Mouse (Mus musculus): ENCODE results near the gene Hoxd4. TPM values are rescaled to one million over a fixed set of nuclear protein-coding genes. Genes with fewer than 3 reads are reported as not detected.

Gene Hoxd4
- polyA plus RNA-seq, 1 experiment, result 5.5 TPM

- no peak for DNase-seq (ENCODE audit: low read depth)
- TF ChIP-seq POLR2A (IDR thresholded peaks at IDR 0.05; ENCODE audit: borderline replicate concordance, extremely low read depth, insufficient read depth, insufficient read length, poor library complexity, severe bottlenecking), result no peak
- TF ChIP-seq CTCF (IDR thresholded peaks at IDR 0.05; ENCODE audit: borderline replicate concordance, extremely low read depth, insufficient read depth, insufficient read length), result no peak
Observed at GRCm38 (mm10) chr2:74695813-74696430, 15.8 kb upstream of the Hoxd4 start.

DNA sequence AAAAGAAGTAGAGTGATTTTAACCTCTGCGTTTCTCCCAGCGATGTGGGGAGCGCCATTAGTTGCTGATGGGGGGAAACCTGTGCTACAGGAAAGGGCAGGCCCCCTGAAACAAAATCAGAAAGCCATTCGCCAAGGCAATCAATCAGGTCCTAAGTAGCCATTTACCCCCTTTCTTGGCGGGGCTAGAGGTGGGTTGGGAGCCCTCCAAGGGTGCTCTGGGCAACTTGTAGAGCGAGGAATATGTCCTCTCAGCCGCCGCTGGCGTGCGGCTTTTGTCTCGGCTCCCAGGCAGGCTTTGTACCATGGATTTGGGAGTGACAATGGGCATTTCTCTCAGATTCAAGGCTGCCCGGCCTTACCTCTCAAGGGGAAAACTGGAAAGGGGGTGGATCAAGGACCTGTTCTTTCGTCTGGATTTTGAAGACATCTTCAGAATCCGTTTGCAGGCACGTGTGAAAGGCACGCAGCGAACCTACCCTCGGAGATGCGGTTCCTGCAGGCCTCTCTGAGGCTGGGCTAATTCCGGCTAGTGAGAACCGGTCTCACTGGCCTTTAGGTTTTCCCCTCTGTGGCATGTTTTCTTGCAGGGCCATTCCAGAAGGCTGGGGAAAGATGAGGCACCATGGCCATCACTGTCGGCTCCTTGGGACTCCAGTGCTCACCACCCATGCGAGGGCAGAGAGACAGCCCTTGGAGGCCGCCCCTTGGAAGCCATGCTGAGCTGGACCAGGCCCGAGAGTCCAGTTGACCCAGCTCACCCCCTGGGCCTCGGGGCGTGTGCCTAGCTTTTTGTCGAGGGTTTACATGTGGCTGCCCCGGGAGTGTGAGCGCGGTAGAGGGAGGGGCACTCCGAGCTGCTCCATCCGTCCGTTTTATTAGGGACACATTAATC lies 15.0 kb upstream of the Hoxd4 start:
- no peak for DNase-seq (ENCODE audit: low read depth)
- no peak for TF ChIP-seq POLR2A (IDR thresholded peaks at IDR 0.05; ENCODE audit: borderline replicate concordance, extremely low read depth, insufficient read depth, insufficient read length, poor library complexity, severe bottlenecking)
- no peak for TF ChIP-seq CTCF (IDR thresholded peaks at IDR 0.05; ENCODE audit: borderline replicate concordance, extremely low read depth, insufficient read depth, insufficient read length)

- TF ChIP-seq CTCF (IDR thresholded peaks at IDR 0.05; ENCODE audit: borderline replicate concordance, extremely low read depth, insufficient read depth, insufficient read length) (peak; percentile 24; the same call in 1 of the 2 replicates), POLR2A (IDR thresholded peaks at IDR 0.05; ENCODE audit: borderline replicate concordance, extremely low read depth, insufficient read depth, insufficient read length, poor library complexity, severe bottlenecking) (no peak)
- DNase-seq (ENCODE audit: low read depth), result peak; percentile 69
Observed at GRCm38 (mm10) chr2:74697567-74698121, 14.1 kb upstream of the Hoxd4 start, which contains the start of gene Hoxd9. Hoxd9 (plus strand) TSS chr2:74697727.

DNA sequence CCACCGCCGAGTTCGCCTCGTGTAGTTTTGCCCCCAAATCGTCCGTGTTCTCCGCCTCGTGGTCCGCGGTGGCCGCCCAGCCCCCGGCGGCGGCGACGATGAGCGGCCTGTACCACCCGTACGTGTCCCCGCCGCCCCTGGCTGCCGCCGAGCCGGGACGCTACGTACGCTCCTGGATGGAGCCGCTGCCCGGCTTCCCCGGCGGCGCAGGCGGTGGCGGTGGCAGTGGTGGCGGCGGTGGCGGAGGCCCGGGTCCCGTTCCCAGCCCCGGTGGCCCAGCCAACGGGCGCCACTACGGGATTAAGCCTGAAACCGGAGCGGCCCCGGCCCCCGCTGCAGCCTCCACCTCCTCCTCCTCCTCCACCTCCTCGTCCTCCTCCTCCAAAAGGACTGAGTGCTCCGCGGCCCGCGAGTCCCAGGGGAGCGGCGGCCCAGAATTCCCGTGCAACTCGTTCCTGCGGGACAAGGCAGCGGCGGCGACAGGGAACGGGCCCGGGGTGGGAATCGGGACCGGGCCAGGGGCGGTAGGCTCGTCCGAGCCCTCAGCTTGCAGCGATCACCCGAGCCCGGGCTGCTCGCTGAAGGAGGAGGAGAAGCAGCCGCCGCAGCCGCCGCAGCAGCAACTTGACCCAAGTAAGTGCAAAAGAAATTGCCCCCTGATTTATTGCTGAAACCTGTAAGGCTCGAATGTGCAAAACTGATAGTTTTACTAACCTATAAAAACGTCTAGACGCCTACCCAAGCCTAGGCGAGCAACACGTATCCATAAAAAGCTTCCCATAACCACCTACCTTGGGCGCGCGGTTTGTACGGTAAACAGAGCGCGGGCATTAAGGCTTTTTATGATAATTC lies 13.3 kb upstream of the Hoxd4 start:
- peak; percentile 52 for DNase-seq (ENCODE audit: low read depth)
- no peak for TF ChIP-seq POLR2A (IDR thresholded peaks at IDR 0.05; ENCODE audit: borderline replicate concordance, extremely low read depth, insufficient read depth, insufficient read length, poor library complexity, severe bottlenecking)
- TF ChIP-seq CTCF (IDR thresholded peaks at IDR 0.05; ENCODE audit: borderline replicate concordance, extremely low read depth, insufficient read depth, insufficient read length), result no peak

GRCm38 (mm10) chr2:74699053-74699430 lies 12.7 kb upstream of the Hoxd4 start:
- TF ChIP-seq POLR2A (IDR thresholded peaks at IDR 0.05; ENCODE audit: borderline replicate concordance, extremely low read depth, insufficient read depth, insufficient read length, poor library complexity, severe bottlenecking) (no peak), CTCF (IDR thresholded peaks at IDR 0.05; ENCODE audit: borderline replicate concordance, extremely low read depth, insufficient read depth, insufficient read length) (no peak)
- no peak for DNase-seq (ENCODE audit: low read depth)

DNA sequence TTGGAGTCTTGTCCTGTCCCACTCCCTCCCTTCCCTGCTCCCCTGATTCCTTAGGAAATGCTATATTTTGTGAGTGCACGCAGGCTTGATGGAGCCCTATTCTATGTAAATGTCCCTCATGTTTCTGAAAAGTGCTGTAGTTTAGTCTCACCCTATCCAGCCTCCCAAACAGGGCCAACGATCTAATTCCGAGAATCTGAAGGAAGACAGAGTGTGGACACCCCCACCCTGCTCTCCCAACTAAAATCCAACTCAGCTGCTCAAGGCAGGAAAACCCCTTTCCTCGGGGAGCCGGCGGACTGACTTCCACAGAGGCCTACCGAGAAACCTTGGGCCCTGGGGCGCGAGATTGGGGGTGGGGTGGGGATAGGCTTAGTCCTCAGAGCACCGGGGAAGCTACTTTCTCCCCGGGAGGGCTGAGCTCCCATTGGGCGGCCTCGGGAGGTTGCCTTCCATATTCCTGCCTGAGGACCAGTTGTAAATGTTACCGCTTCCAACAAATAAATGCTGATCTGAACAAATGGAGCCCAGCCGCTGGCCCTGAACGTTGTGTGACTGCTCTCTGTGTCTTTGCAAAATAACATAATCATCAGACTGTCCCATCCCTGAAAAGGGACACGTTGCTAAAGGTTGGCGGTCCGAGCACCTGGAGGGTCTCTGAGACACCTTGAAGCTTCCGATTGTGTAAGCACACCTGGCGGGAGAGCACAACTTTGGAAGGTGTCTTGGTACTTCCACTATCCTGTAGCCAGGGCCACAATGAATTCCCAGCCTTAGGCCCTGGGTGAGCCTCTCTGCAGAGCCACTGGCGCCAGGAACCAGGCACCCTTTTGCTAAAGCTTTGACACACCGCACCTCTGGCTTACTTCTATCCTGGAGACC lies 11.8 kb upstream of the Hoxd4 start:
- no peak for DNase-seq (ENCODE audit: low read depth)
- TF ChIP-seq POLR2A (IDR thresholded peaks at IDR 0.05; ENCODE audit: borderline replicate concordance, extremely low read depth, insufficient read depth, insufficient read length, poor library complexity, severe bottlenecking), result no peak
- no peak for TF ChIP-seq CTCF (IDR thresholded peaks at IDR 0.05; ENCODE audit: borderline replicate concordance, extremely low read depth, insufficient read depth, insufficient read length)

GRCm38 (mm10) chr2:74700546-74701112 lies 11.1 kb upstream of the Hoxd4 start:
- DNase-seq (ENCODE audit: low read depth), result no peak
- no peak for TF ChIP-seq POLR2A (IDR thresholded peaks at IDR 0.05; ENCODE audit: borderline replicate concordance, extremely low read depth, insufficient read depth, insufficient read length, poor library complexity, severe bottlenecking)
- TF ChIP-seq CTCF (IDR thresholded peaks at IDR 0.05; ENCODE audit: borderline replicate concordance, extremely low read depth, insufficient read depth, insufficient read length), result no peak

- peak; percentile 91 for DNase-seq (ENCODE audit: low read depth)
- TF ChIP-seq CTCF (IDR thresholded peaks at IDR 0.05; ENCODE audit: borderline replicate concordance, extremely low read depth, insufficient read depth, insufficient read length) (peak; percentile 95), POLR2A (IDR thresholded peaks at IDR 0.05; ENCODE audit: borderline replicate concordance, extremely low read depth, insufficient read depth, insufficient read length, poor library complexity, severe bottlenecking) (no peak)
Observed at GRCm38 (mm10) chr2:74701949-74702819, 9.5 kb upstream of the Hoxd4 start.

DNA sequence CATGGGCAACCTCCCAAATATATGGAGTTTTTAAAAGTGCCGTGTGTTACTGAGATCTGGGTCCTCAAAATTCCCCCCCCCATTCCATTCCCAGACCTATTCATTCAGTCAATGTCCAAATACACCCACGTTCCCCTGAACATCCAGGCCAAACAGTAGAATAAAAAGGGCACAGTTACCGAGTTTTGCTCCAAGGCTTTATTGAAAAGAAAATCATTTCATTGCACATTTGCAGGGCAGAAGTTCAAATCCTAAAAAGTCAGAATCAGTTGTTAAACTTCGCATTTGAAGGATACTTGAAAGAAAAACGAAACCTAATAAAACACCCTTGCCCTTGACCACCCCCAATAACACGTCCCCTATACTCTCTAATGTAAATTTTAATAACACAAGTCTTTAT lies 8.9 kb upstream of the Hoxd4 start:
- DNase-seq (ENCODE audit: low read depth), result no peak
- no peak for TF ChIP-seq CTCF (IDR thresholded peaks at IDR 0.05; ENCODE audit: borderline replicate concordance, extremely low read depth, insufficient read depth, insufficient read length)
- no peak for TF ChIP-seq POLR2A (IDR thresholded peaks at IDR 0.05; ENCODE audit: borderline replicate concordance, extremely low read depth, insufficient read depth, insufficient read length, poor library complexity, severe bottlenecking)

Data from brain, embryonic 14.5 days (tissue).